In the genomic region with DNA sequence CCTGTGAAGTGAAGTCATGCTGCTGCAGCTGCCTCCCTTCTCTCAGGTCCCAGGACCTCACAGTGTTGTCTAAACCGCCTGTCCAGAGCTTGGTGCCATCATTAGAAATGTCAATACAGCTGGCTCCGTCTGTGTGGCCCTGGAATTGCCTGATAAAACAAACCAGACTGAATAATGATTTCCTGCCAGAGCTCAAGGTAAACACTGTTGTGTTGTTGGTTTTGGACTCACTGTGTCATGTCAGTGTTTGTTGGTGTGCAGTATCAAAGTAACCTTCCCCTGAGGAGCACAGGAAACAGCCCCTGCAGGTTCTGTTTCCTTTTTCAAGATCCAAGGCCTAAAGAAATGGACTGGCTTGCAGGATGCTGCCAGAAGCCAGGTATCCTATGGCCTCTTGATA, we compare ENCODE assay signal across 17 mouse cellular contexts.
DNase-seq lines count a peak whose midpoint lies in the region; ATAC-seq and TF ChIP-seq lines count a peak whose summit lies in the region.
"Had no signal": no experiment of that assay in that cellular context is flagged by ENCODE, and none has a peak within 500 bp of the region (broad histone marks: within the 10 kb centered on the region; RNA-seq: fewer than 3 reads in every experiment).

No protein-coding gene starts in this region.

- WGBS in stomach, embryonic 15.5 days = 36% methylated on average over 2 of the region's 2 CpGs
- 39% methylated on average over 2 of the region's 2 CpGs for WGBS in stomach, postnatal 0 days
- 49% methylated on average over 2 of the region's 2 CpGs for WGBS in liver, postnatal 0 days (ENCODE audit: insufficient replicate concordance)

- no peaks in the 10 kb centered on the region for H3K4me1 ChIP-seq in stomach, embryonic 15.5 days
- H3K4me1 ChIP-seq in stomach, postnatal 0 days (replicated peaks; ENCODE audit: control insufficient read depth, insufficient read depth) = no peaks in the 10 kb centered on the region
- H3K4me1 ChIP-seq in liver, postnatal 0 days (ENCODE audit: insufficient read depth) = peaks cover 5% of the 10 kb centered on the region; the same call in 1 of the 2 replicates
- H3K4me1 ChIP-seq: embryonic facial prominence, embryonic 15.5 days; forebrain, embryonic 12.5 days; neural tube, embryonic 12.5 days had no signal

- TF ChIP-seq CTCF in stomach, postnatal 0 days (IDR thresholded peaks at IDR 0.05; ENCODE audit: low read depth) = no peak
- no peak for TF ChIP-seq CTCF in liver, postnatal 0 days (IDR thresholded peaks at IDR 0.05; ENCODE audit: low read depth)

- H3K27me3 ChIP-seq in stomach, embryonic 15.5 days (replicated peaks) = no peaks in the 10 kb centered on the region
- H3K27me3 ChIP-seq in stomach, postnatal 0 days (ENCODE audit: control insufficient read depth, insufficient read depth, low read length) = no peaks in the 10 kb centered on the region
- no peaks in the 10 kb centered on the region for H3K27me3 ChIP-seq in liver, postnatal 0 days (ENCODE audit: insufficient read depth, low read length)
- H3K27me3 ChIP-seq: embryonic facial prominence, embryonic 15.5 days; forebrain, embryonic 12.5 days; neural tube, embryonic 12.5 days had no signal

- peaks cover 16% of the 10 kb centered on the region; the same call in 1 of the 2 replicates for H3K36me3 ChIP-seq in stomach, embryonic 15.5 days
- peaks cover 9% of the 10 kb centered on the region for H3K36me3 ChIP-seq in stomach, postnatal 0 days (ENCODE audit: control insufficient read depth, insufficient read depth, low read length)
- H3K36me3 ChIP-seq in liver, postnatal 0 days (replicated peaks; ENCODE audit: insufficient read depth, low read length) = peaks cover 18% of the 10 kb centered on the region

- no peaks in the 10 kb centered on the region for H3K9me3 ChIP-seq in stomach, embryonic 15.5 days
- H3K9me3 ChIP-seq in stomach, postnatal 0 days (ENCODE audit: control insufficient read depth, low read length) = no peaks in the 10 kb centered on the region
- no peaks in the 10 kb centered on the region for H3K9me3 ChIP-seq in liver, postnatal 0 days (ENCODE audit: low read length)
- H3K9me3 ChIP-seq: embryonic facial prominence, embryonic 15.5 days; forebrain, embryonic 12.5 days; neural tube, embryonic 12.5 days had no signal

- TF ChIP-seq EP300 in stomach, postnatal 0 days (optimal IDR thresholded peaks at IDR 0.05) = no peak
- TF ChIP-seq EP300 in liver, postnatal 0 days (IDR thresholded peaks at IDR 0.05; ENCODE audit: low read depth) = no peak

- DNase-seq in heart, adult 9 months (ENCODE audit: low spot score in 2 of 2) = peak; percentile 5 to 12
- no peak for DNase-seq in heart, adult 8-10 months (ENCODE audit: low spot score)
- no peak for DNase-seq in stomach, postnatal 0 days (ENCODE audit: low spot score)
- peak; percentile 27 for DNase-seq in liver, postnatal 0 days
- DNase-seq in yolk sac, embryonic 10.5 days (ENCODE audit: low spot score) = peak; percentile 6
- no peak for DNase-seq in Muller cell, postnatal 12 days (ENCODE audit: inconsistent ontology term)
- DNase-seq: adrenal gland, postnatal 14 days; cerebellum, postnatal 25 days; kidney, postnatal 10 days; layer of hippocampus, adult 9-11 months had no signal

- no peak overlapping the region for H3K4me2 ChIP-seq in stomach, embryonic 15.5 days
- no peak overlapping the region for H3K4me2 ChIP-seq in stomach, postnatal 0 days (replicated peaks; ENCODE audit: low read depth)
- no peak overlapping the region for H3K4me2 ChIP-seq in liver, postnatal 0 days (ENCODE audit: low read depth, low read length)
- H3K4me2 ChIP-seq: embryonic facial prominence, embryonic 15.5 days; forebrain, embryonic 12.5 days; neural tube, embryonic 12.5 days had no signal

- H3K4me3 ChIP-seq in stomach, embryonic 15.5 days (replicated peaks) = no peak overlapping the region
- no peak overlapping the region for H3K4me3 ChIP-seq in stomach, postnatal 0 days (ENCODE audit: low read depth, low read length)
- H3K4me3 ChIP-seq in liver, postnatal 0 days (ENCODE audit: low read depth, low read length) = no peak overlapping the region
- H3K4me3 ChIP-seq: embryonic facial prominence, embryonic 15.5 days; forebrain, embryonic 12.5 days; neural tube, embryonic 12.5 days had no signal

- ATAC-seq in stomach, embryonic 15.5 days (ENCODE audit: insufficient read depth, low FRiP score, low read depth) = peak; percentile 35; the same call in 1 of the 2 replicates
- ATAC-seq in stomach, postnatal 0 days (ENCODE audit: low FRiP score, low TSS enrichment) = no peak
- peak; percentile 89 for ATAC-seq in liver, postnatal 0 days
- ATAC-seq in inflammation-experienced regulatory T-cells, adult 6 months = no peak
- ATAC-seq: midbrain, embryonic 16.5 days had no signal

- no peak overlapping the region for H3K27ac ChIP-seq in stomach, embryonic 15.5 days
- no peak overlapping the region for H3K27ac ChIP-seq in stomach, postnatal 0 days (replicated peaks)
- peak overlapping the region; percentile 84 for H3K27ac ChIP-seq in liver, postnatal 0 days (ENCODE audit: low read depth)
- H3K27ac ChIP-seq: embryonic facial prominence, embryonic 15.5 days; forebrain, embryonic 12.5 days; macrophage; neural tube, embryonic 12.5 days had no signal

- H3K9ac ChIP-seq in stomach, embryonic 15.5 days = no peak overlapping the region
- H3K9ac ChIP-seq in stomach, postnatal 0 days (ENCODE audit: low read length) = no peak overlapping the region
- H3K9ac ChIP-seq in liver, postnatal 0 days (replicated peaks) = no peak overlapping the region
- H3K9ac ChIP-seq: embryonic facial prominence, embryonic 15.5 days; forebrain, embryonic 12.5 days; neural tube, embryonic 12.5 days had no signal

Comparison
In these comparisons a context has a peak if more than half of its experiments do, and no peak if none do; other contexts are left out.
1. DNase-seq: peak in heart, adult 9 months (2 of 2), liver, postnatal 0 days (single experiment) and yolk sac, embryonic 10.5 days (single experiment); none in heart, adult 8-10 months (single experiment), stomach, postnatal 0 days (single experiment) and Muller cell, postnatal 12 days (single experiment).
2. ATAC-seq: peak in stomach, embryonic 15.5 days (single experiment) and liver, postnatal 0 days (single experiment); none in stomach, postnatal 0 days (single experiment) and inflammation-experienced regulatory T-cells, adult 6 months (single experiment).